Mouse (Mus musculus) layer of hippocampus, adult 2 months (tissue): ENCODE measurements at regions not wholly inside any gene's neighbourhood (a gene's known extent, or its start where the extent isn't known, plus 50 kb on each side); places are given as distances from the start of the nearest gene placed in this dataset.
A peak's percentile ranks its signal among the peaks of the same experiment; 100 is the strongest.

Experiments used
- DNase-seq, 2 experiments: peaks; one replicate each; pipeline ENCODE4 v3.0.0; 2022; ENCODE audit warnings: low spot score in 2 of 2
- H3K27ac ChIP-seq: fragments of 200-600 bp; 2 replicates; pipeline ENCODE4 v1.8.1; 2022
- H3K4me3 ChIP-seq: fragments of 200-600 bp; 2 replicates; pipeline ENCODE4 v1.8.1; 2022; ENCODE audit warnings: mild to moderate bottlenecking
- CTCF ChIP-seq: fragments of 200-600 bp; conservative IDR thresholded peaks from 2 replicates; pipeline ENCODE4 v1.8.1; 2022; ENCODE audit warnings: antibody characterized with exemption, mild to moderate bottlenecking, moderate library complexity

DNA sequence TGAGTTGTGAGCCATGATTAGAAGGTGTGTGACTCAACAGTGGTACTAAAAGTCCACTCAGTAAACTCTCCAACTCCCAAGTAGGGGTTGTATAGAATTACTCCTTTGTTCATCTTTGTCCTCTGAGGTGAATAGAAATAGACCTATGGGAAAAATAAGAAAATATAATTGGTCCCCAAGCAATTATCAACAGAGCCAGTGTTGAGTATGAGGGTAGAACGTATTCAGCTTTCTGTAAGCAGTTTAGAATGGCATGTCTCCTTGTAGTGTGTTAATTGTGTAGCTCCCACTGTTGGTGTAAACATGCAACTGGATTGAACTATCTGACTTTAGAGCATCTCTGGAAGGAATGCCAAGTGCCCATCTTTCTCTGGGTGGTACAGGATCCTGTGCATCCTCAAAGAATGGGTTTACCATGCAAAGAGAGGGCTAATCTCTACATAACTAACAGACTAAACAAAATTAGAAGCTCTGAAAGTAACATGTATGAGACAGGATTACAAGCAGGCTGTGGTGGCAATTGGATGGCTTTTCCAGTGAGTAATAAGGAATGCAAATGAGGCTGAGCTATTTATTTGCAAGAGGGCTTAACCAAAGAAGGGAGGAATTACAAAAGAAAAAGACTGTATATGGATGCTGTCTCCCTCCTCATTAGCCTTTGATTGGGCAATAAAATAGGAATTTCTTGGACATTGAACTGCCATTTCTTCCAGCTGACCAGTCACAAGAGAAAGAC, 356.6 kb downstream of the Serpinb8 start:
- no peak for TF ChIP-seq CTCF
- Histone ChIP-seq H3K27ac (no peak overlapping the region), H3K4me3 (no peak overlapping the region)
- no peak for DNase-seq

DNA sequence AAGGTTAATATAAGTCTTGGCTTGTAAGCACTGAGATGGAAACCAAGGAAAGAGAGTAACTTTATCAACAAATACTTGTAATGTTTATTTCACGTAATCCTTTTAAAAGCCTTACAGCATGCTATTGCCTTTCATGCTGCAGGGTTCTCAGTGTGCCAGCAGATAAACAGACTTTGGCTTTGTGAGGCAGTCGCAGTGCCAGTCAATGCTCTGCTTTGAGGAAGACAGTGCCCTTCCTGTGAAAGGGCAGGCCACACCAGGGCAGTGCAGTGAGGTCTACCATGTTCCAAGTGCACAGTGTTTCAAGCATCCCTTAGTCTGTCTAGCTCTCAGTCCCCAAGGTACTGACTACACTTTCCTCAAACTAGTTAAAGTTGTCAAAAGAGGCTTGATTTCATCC, 360.6 kb downstream of the Serpinb8 start:
- no peak for DNase-seq
- Histone ChIP-seq H3K27ac (no peak overlapping the region), H3K4me3 (no peak overlapping the region)
- no peak for TF ChIP-seq CTCF

DNA sequence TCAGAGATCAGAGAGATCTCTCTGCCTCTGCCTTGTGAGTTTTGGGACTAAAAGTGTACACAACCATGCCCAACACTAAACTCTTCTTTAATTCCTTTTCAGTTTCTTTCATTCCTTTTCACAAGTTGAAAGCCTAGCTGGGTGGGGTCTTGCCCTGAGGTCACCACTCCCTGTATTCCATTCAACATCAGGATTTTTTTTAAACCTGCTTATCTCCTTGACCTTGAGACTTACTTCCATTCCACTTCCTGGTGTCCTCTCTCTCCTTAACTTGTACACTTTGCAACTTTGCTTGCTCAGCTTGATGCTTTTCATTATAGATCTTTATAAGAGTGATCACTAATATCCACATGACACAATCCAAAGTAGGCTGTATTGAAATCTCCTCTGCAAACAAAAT, 371.2 kb downstream of the Serpinb8 start:
- no peak overlapping the region for H3K4me3 ChIP-seq
- no peak overlapping the region for H3K27ac ChIP-seq
- TF ChIP-seq CTCF: no peak
- no peak for DNase-seq

DNA sequence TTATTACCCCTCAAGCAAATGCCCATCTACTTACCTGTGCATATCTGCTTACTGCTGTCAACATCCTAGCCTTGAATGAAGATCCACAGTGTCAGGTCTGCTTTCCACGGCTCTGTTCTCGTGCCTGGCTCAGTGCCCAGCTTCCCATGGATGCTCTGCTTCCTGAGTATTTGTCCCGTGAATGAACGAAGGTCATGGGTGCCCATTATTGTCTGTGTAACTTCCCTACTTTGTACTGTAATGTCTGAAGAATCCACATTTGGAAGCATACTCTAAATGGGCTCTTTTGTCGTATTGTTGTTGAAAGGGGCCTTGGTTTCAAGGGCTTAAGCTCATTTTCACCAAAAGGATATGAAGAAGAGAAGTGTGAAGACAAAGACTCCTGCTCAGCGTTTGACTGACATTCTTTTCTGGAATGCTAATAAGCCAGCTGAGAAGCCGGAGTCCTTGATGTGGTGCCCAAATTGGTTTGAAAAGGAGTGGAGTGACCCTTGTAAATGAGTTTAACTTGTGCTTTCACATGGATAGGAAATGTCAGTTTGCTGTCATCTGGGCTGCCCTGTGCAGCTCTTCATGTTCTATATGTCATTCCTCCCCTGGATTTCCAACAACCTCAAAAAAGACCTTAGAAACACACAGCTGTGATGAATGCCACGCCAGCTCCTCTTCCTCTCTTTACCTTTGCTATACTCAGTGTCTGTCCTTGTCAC, 386.0 kb downstream of the Serpinb8 start:
- no peak for DNase-seq
- Histone ChIP-seq H3K27ac (no peak overlapping the region), H3K4me3 (no peak overlapping the region)
- TF ChIP-seq CTCF: no peak

DNA sequence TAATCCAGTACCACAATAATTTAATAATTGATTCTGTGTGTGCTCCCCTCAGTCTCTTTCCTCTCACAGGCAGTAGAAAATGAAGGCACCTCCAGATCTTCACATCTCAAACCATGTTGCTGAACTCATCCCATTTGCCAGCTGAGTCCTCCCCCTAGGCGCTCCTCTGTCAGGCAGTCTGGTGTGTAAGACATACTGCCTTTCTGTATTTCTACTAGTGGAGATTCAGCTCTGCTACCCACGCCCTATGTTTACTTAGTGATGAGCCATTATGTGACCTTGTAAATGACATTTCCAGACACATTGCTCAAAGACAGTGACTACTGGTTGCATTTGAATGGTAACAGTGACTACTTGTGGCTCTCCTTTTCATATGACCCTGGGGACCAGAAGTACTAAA, 387.9 kb downstream of the Serpinb8 start:
- no peak for TF ChIP-seq CTCF
- Histone ChIP-seq H3K4me3 (no peak overlapping the region), H3K27ac (no peak overlapping the region)
- no peak for DNase-seq

DNA sequence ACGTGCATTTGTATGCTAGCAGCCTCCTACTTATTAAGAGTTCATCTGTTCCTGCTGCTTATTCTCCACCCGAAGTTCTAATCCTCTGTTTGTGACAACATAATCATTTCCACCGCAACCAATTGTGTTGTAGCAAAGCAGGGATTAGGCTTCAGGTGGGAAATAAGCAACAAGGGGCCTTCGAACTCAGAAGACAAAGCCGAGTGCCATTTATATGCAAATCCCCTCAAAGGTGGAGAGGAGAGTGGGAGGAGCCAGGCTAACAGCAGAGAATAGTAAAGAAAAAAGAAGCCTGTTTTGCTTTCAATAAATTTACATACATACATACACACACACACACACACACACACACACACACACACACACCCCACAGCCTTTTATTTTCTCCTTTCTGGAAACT, 388.6 kb downstream of the Serpinb8 start:
- no peak for DNase-seq
- TF ChIP-seq CTCF: no peak
- Histone ChIP-seq H3K4me3 (no peak overlapping the region), H3K27ac (no peak overlapping the region)

DNA sequence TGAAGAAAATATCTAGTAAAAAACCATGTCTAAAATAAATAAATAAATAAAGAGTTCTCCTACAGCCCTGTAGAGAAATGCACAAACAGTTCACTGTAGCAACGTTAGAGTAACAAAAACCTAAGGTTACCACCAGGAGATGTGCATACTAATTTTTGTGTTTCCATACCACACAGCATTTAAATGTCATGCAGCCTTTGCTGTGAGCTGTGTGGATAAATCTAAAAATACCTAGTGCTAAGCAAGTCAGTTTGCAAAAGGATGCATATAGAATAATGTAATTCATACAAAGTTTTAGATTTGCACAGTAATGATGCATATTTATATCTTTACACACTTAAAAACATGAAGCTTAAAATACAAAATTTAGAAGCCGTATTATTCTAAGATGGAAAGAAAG, 395.8 kb downstream of the Serpinb8 start:
- no peak overlapping the region for H3K4me3 ChIP-seq
- no peak for TF ChIP-seq CTCF
- DNase-seq: no peak
- H3K27ac ChIP-seq: no peak overlapping the region

DNA sequence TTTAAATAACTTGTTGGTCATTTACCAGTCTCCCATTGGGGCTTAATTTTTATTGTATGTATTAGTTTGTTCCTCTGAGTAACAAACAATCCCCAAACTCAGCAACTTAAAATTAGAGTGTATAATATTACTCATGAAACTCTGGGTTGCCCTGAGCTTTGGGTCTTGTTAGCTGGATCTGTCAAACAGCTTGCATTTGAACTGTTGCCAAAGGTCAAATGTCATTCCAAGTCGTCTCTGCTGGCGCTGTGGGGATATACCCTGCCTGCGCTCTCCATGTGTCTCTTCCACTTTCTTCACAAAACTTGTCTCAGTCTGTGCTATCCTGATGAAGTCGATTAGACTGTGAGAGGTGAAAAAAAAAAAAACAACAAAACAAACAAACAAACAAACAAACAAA, 398.3 kb downstream of the Serpinb8 start:
- TF ChIP-seq CTCF: no peak

DNA sequence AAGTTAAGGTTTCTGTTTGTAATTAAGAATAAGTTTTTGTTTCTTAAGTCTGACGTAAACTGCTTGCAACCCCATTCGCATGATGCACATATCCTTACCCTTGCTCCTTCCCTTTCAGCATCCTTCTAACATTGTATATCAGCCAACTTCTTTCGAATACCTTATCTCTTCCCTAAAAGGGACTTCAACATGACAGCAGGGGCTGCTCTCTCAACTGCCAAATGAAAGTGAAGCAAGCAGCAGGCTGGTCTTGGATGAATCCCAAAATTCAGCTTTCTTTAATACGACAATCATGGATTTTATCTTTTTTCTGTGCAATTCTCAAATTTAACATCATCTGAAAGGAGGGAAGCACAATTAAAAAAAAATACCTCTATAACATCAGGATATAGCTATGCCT, 403.2 kb downstream of the Serpinb8 start:
- peak in 1 of 2 experiments; percentile 3 for DNase-seq
- no peak overlapping the region for H3K4me3 ChIP-seq
- no peak overlapping the region for H3K27ac ChIP-seq
- no peak for TF ChIP-seq CTCF

More for the DNA sequence above, 398.3 kb downstream of the Serpinb8 start:
- H3K4me3 ChIP-seq: no peak overlapping the region
- DNase-seq: no peak
- no peak overlapping the region for H3K27ac ChIP-seq

DNA sequence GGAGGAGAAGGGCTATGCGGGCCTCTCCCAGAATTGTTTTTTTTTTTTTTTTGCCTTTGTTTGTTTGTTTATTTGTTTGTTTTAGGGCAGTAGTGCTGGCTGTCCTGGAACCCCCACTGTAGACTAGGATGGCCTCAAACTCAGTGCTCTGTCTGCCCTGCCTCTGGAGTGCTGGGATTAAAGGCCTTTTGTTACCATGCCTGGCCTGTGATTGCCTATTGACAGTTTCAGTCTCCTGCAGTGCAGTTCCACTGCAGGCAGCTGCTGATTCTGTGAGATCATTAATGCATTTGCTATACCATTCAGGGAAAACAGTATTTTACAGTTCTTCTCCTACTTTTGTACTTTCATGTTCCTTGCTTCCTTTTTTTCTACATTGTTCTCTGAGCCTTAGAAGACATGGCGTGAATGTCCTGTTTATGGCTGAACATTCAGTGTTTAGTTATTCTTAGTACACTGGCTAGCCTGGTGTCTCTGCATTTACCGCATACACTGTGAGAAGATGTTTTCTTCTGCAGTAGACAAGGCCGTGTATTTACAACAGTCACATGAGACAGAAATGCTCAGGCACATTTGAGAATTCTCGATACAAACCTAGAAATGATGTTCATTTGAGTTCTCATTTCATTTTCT, 434.0 kb downstream of the Serpinb8 start:
- no peak for DNase-seq
- no peak overlapping the region for H3K27ac ChIP-seq
- H3K4me3 ChIP-seq: no peak overlapping the region
- no peak for TF ChIP-seq CTCF

DNA sequence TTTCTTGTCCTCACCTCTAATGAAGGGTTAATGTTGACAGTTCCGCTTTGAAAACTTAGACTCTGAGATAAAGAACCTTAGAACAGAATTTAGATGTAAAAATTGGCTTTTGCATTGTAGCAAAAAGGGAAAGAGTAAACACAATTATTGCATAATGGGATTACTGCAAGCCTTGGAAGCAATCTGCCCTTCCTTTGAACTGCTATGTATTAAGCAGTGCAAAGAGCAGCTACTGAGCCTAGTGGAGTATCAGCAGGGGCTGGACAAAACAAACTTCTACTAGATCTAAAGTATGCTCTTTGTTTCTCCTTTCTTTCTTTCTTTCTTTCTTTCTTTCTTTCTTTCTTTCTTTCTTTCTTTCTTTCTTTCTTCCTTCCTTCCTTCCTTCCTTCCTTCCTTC, 434.9 kb downstream of the Serpinb8 start:
- no peak overlapping the region for H3K4me3 ChIP-seq
- no peak for TF ChIP-seq CTCF
- no peak overlapping the region for H3K27ac ChIP-seq
- DNase-seq: no peak

DNA sequence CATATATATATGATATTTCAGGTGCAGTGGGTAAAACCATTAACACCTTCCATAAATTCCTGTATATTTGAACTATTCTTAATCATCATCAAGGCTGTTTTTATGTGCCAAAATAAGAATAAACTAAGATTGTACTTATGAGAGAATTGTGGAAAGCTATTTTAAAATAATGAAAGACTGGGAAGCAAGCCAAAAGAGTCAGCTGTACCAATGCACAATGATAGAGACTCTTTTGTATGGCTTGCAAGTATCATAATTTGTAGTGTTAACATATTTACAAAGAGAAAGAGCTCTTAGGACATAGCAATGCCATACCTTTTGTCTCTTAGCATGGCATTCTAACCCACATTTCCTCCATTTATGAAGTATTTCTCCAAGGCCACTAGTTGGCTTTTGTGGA, 436.7 kb downstream of the Serpinb8 start:
- DNase-seq: no peak

DNA sequence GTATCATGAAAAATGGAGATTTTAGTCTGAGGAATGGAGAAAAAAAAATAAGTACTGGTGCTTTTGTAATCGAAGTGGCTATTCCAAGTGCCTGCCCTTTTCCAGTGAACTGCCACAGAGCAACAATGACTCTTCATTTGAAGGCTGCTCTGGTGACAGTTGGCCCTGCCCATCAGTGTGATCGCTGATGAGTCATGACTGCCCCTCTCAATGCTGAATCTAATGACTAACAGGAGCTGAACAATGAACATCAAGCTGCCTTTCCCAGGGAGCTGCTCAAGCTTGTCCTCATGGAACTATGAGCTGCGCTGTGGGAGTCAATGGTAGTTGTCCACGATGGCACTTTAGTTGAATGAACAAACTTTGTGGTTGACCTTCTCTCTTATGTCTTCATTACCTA, 456.4 kb downstream of the Serpinb8 start:
- H3K4me3 ChIP-seq: no peak overlapping the region
- no peak for DNase-seq
- no peak for TF ChIP-seq CTCF
- H3K27ac ChIP-seq: no peak overlapping the region

More for the DNA sequence above, 436.7 kb downstream of the Serpinb8 start:
- no peak for TF ChIP-seq CTCF
- Histone ChIP-seq H3K27ac (no peak overlapping the region), H3K4me3 (no peak overlapping the region)
